Mouse (Mus musculus) embryonic fibroblast, embryonic 13.5 days (primary cell): ENCODE measurements at regions not wholly inside any gene's neighbourhood (a gene's known extent, or its start where the extent isn't known, plus 50 kb on each side); places are given as distances from the start of the nearest gene placed in this dataset.

Source experiments
- H3K27ac ChIP-seq: 2 replicates; pipeline ENCODE4 v1.5.1; 2012; ENCODE audit warnings: low read length, control low read depth, inconsistent platforms; ENCODE audit not compliant: insufficient read depth
- H3K4me1 ChIP-seq: 2 replicates; pipeline ENCODE4 v1.6.1; 2011; ENCODE audit warnings: low read length; ENCODE audit not compliant: control insufficient read depth, insufficient read depth
- H3K4me3 ChIP-seq: 2 replicates; pipeline ENCODE4 v1.5.1; 2011; ENCODE audit warnings: mild to moderate bottlenecking, control low read depth, low read length; ENCODE audit not compliant: insufficient read depth
- CTCF ChIP-seq: IDR thresholded peaks from 2 replicates; pipeline ENCODE4 v1.5.1; 2011; ENCODE audit warnings: mild to moderate bottlenecking, control low read depth, low read length, moderate library complexity, borderline replicate concordance; ENCODE audit not compliant: insufficient read depth
- POLR2A ChIP-seq: IDR thresholded peaks from 2 replicates; pipeline ENCODE4 v1.6.1; 2011; ENCODE audit warnings: low read depth, mild to moderate bottlenecking, control low read depth, low read length, moderate library complexity

- Histone ChIP-seq H3K4me3 (no peak overlapping the region), H3K4me1 (no peaks in the 10 kb centered on the region), H3K27ac (no peak overlapping the region)
- TF ChIP-seq POLR2A = no peak
- no peak for TF ChIP-seq CTCF
Measured at GRCm38 (mm10) chr19:15448989-15449388, 498.1 kb downstream of the Psat1 start.

GRCm38 (mm10) chr19:15431798-15432197 lies 515.3 kb downstream of the Psat1 start:
- Histone ChIP-seq H3K27ac (no peak overlapping the region), H3K4me1 (no peaks in the 10 kb centered on the region), H3K4me3 (no peak overlapping the region)
- TF ChIP-seq POLR2A (no peak), CTCF (no peak)

GRCm38 (mm10) chr19:15421311-15421710 lies 525.8 kb downstream of the Psat1 start:
- Histone ChIP-seq H3K4me1 (no peaks in the 10 kb centered on the region), H3K27ac (no peak overlapping the region), H3K4me3 (no peak overlapping the region)
- TF ChIP-seq CTCF (no peak), POLR2A (no peak)

GRCm38 (mm10) chr19:15398624-15399023 lies 548.5 kb downstream of the Psat1 start:
- Histone ChIP-seq H3K27ac (no peak overlapping the region), H3K4me1 (no peaks in the 10 kb centered on the region), H3K4me3 (no peak overlapping the region)
- TF ChIP-seq CTCF = no peak
- TF ChIP-seq POLR2A = no peak

GRCm38 (mm10) chr19:15371682-15372081 lies 575.5 kb downstream of the Psat1 start:
- Histone ChIP-seq H3K27ac (no peak overlapping the region), H3K4me1 (no peaks in the 10 kb centered on the region), H3K4me3 (no peak overlapping the region)
- TF ChIP-seq POLR2A = no peak
- TF ChIP-seq CTCF = no peak

- Histone ChIP-seq H3K27ac (no peak overlapping the region), H3K4me1 (no peaks in the 10 kb centered on the region), H3K4me3 (no peak overlapping the region)
- TF ChIP-seq POLR2A (no peak), CTCF (no peak)
Measured at GRCm38 (mm10) chr19:15366951-15367350, 580.2 kb downstream of the Psat1 start.

GRCm38 (mm10) chr19:15357181-15357580 lies 590.0 kb downstream of the Psat1 start:
- TF ChIP-seq POLR2A (no peak), CTCF (no peak)
- H3K4me1 ChIP-seq = no peaks in the 10 kb centered on the region
- no peak overlapping the region for H3K4me3 ChIP-seq
- H3K27ac ChIP-seq = no peak overlapping the region

GRCm38 (mm10) chr19:15348356-15348755 lies 598.8 kb downstream of the Psat1 start:
- Histone ChIP-seq H3K27ac (peak overlapping the region; percentile 83), H3K4me1 (no peaks in the 10 kb centered on the region), H3K4me3 (no peak overlapping the region)
- no peak for TF ChIP-seq CTCF

GRCm38 (mm10) chr19:15342229-15342628 lies 604.9 kb downstream of the Psat1 start:
- Histone ChIP-seq H3K27ac (no peak overlapping the region), H3K4me1 (no peaks in the 10 kb centered on the region), H3K4me3 (no peak overlapping the region)
- TF ChIP-seq CTCF (no peak), POLR2A (no peak)

- no peak overlapping the region for H3K4me3 ChIP-seq
- TF ChIP-seq POLR2A = no peak
- TF ChIP-seq CTCF = no peak
Measured at GRCm38 (mm10) chr19:15340305-15340983, 606.7 kb downstream of the Psat1 start.

GRCm38 (mm10) chr19:15339979-15340304 lies 607.2 kb downstream of the Psat1 start:
- Histone ChIP-seq H3K27ac (no peak overlapping the region), H3K4me3 (no peak overlapping the region)
- no peak for TF ChIP-seq POLR2A
- no peak for TF ChIP-seq CTCF

More at GRCm38 (mm10) chr19:15340305-15340983, 606.7 kb downstream of the Psat1 start:
- Histone ChIP-seq H3K4me1 (no peaks in the 10 kb centered on the region), H3K27ac (no peak overlapping the region)

More at GRCm38 (mm10) chr19:15339979-15340304, 607.2 kb downstream of the Psat1 start:
- H3K4me1 ChIP-seq = no peaks in the 10 kb centered on the region
